Mouse (Mus musculus) spleen, postnatal 4 days (tissue): ENCODE measurements around the gene Gm43518.

Experiments used
- DNase-seq, 2 experiments: peaks; one replicate each; pipeline ENCODE4 v3.0.0; 2022; ENCODE audit warnings: low spot score in 2 of 2

Gene Gm43518

DNA sequence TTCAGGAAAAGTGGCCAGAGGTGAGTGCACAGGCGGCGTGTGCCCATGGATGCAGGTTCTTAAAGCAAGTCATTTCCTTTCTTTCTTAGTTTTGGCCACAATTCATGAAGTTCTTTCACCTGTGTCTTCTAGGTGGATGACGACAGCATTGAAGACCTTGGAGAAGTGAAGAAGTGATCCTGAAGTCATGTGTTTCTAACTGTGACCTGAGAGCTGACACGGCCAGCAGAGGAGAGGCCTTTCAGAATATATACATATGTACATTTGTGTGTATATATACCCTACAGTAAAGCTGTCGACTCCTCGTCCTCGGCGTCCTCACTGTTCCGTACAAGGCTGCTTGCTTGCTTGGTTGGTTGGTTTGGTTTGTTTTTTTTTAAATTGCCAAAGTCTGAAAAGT is at the start of gene Gm43518:
Gene Gm43518, plus strand, starts transcription at position 301 of the 400 bp plus-strand sequence.
- DNase-seq = no peak

DNA sequence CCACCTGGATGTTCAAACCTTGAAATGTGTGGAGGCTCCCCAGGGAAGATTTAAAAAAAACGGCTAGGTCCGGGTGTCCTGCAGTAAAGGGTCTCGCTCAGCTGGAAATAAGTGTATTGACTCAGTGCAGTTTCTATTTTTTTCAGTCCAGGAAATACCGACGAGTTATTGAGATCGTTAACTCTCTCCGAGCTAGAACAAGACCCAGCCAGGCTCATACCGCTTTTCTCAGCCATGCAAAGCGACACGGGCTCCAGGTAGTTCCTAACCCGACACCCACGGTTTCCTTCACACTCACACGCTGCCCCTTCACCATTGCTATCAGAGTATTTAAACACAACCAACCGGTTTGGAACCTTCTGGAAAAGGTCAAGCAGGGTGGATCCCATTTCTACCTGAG is 49.2 kb upstream of the Gm43518 start:
- no peak for DNase-seq

DNA sequence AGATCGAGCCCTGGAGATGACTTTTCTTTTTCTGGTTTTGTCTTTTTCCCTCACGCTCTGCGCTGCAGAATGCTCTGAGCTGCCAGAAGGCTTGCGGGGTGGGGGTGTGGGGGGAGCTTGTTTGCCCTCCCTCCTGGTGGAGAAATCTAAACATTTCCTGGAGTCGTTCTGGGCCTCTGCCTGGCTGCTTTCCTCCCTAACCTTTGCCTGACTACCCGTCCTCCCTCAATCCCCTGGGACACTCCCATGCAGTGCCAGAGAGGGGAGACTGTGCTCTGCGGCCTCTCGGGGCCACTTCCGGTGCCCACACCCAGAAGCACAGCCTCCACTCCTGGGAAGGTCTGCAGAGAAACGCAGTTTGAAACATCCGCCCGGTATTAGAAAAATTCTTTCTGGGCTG is 47.3 kb upstream of the Gm43518 start, which contains the start of gene Hcar1:
Gene Hcar1, minus strand, starts transcription at position 93 of the 400 bp plus-strand sequence.
- peak in 1 of 2 experiments; percentile 54 for DNase-seq

DNA sequence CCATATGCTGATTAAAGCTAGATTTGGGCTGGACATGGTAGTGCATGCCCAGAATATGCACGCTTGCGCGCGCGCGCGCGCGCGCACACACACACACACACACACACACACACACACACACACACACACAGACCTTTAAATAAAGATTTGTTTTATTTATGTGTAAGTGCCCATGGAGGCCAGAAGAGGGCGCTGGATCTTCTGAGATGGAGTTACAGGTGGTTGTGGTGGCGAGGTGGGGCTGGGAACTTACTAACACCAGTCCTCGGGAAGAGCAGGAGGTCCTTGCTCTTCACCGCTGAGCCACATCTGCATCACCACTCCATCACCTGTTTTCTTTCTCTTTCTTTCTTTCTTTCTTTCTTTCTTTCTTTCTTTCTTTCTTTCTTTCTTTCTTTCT is 46.4 kb upstream of the Gm43518 start:
- DNase-seq = peak in 1 of 2 experiments; percentile 52

DNA sequence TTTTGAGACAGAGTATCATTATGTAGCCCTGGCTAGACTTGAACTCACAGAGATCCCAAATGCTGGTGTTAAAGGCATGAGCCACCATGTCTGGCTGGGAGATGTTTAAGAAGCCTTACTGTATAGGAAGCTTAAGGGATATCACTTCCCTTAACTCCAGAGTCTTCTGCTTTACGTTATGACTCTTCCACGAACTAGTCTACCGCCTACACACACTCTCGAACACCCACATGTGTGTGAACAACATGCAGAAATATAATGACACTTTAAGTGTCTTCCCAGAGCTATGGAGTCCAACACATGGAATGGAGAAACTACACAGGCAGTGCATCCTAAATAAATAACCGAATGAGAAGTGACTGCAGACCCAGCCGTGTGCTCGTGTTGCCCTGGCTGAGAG is 43.3 kb upstream of the Gm43518 start:
- DNase-seq = no peak

DNA sequence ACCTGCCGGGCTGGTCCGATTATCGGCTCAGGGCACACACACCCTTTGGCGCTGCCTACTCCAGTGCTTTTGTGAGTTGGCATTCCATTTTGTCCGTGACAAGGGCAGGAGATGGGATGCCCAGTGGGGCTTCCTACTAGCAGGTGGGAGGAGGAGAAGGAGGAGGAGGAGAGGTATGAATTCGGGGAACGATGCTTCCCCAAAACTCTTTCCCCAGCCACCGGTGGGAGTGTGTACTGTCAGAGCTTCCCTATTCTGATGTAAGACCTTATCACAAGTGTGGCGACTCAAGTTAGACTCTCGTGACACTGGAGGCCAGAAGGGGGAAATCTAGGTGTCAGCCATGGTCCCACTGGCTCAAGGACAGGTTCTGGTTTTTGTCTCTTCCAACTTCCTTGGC is 42.9 kb upstream of the Gm43518 start:
- DNase-seq = no peak

DNA sequence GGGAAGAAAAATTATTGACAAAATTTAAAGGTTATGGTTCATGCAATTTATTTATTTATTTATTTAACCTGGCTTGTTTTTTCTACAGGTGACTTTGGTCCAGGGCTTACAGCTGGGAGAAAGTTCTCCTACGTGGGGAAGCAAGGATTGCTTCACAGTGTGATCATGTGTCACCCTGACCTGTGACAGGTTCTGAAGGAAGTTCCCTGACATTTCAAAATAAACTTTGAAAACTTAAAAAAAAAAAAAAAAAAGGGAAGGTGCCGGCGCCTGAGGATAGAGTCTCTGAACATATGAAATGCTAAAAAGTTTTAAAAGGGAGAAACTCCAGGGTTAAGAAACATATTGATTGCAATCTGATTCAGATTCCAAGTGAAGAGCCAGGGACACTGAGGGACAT is 40.9 kb upstream of the Gm43518 start:
- DNase-seq = no peak

DNA sequence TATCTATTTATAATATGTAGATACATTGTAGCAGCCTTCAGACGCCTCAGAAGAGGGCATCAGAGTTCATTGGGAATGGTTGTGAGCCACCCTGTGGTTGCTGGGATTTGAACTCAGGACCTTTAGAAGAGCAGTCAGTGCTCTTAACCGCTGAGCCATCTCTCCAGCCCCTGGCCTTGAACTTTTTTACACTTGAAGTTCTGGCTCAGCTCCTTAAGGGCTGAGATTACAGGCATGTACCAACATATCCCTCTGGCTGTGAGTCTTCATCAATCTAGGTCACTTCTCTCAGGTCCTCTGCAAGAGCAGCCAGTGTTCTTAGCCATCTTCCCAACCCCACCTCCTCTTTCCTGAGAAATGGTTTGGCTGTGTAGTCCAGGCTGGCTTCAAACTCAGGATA is 36.9 kb upstream of the Gm43518 start:
- DNase-seq = no peak

DNA sequence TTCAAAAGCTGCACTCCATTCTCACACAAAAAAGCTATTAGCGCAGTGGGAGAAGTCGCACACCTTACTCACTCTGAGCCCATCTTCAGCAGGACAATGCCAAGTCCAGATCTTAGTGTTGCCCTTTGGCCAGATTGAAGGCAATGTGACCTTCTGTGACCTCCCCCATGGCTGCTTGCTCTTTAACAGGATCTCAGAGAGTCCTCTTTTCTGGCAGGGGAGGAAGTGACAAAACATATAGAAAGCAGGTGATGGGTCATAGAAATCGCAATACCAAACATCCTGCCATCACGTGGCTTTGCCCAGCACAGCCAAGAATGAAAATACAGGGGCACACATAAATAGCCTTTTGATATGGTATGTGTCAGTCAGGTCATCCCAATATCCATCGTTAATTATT is 36.2 kb upstream of the Gm43518 start:
- no peak for DNase-seq

DNA sequence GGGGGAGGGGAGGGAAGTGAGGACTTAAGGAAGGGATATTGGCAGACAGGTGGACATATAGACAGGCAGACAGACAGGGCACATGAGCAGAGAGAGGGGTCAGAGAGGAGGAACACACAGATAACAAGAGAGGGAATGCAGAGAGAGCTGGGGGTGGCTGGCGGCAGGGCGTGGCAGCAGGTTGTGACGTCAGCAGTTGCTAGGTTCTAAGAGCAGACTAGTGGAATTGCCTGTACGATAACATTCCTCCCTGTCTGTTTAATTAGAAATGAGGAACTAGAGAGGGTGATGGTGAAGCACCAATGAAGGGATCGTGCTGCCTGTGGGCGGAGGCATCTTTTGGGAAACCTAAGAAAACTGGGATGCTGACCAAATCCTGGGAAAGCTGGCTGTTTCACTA is 35.5 kb upstream of the Gm43518 start:
- DNase-seq = peak; percentile 56 to 79

DNA sequence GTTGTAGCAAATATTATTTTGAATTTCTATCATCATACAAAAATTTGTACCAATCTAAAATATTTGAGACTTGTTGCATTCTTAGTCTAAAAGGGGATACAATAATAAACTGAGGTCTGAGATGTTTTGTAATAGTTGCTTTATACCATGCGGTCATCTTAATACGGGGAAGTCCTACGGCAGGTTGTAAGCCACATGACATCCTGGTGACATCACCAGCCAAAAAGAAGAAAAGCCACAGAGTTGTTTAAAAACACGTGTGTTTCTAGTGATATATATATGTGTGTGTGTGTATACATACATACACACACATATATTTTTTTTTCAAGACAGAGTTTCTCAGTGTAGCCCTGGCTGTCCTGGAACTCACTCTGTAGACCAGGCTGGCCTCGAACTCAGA is 33.7 kb upstream of the Gm43518 start:
- no peak for DNase-seq

DNA sequence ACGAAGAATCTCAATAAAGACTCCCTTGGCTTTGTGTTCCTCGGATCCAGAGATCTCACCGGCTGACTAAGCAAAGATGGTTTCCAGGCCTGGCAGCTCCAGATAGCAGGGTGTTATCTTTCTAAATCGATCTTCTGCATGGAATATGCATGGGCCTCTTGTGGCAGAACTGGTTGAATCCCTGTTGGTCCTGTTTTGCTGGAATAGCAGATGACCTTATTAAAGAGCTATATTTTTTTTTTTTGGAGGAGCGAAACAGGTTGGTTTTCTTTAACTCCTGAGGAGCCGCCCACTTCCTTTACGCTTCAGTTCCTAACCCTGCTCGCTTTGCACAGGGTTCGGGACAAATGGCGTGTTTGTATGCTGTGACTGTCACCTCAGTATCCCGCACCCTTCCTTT is 30.8 kb upstream of the Gm43518 start:
- no peak for DNase-seq

DNA sequence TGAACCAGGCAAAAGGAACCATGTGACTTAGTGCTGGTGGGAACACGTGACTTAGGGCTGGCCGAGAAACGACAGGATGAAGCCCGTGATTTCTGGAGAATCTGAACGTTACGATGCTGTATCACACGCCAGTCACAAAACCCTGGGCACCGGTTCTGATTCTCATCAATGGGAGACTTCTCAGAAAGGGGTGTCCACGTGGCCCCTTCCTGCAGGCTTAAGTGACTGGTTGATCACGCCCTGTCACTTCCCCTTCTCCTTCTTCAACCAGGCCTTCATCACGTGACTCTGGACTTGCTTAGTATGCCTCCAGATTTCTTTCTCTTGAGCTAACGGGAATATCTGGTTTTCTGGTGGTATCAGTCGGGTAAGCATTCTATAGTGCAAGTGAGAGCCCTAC is 29.9 kb upstream of the Gm43518 start:
- DNase-seq = no peak

DNA sequence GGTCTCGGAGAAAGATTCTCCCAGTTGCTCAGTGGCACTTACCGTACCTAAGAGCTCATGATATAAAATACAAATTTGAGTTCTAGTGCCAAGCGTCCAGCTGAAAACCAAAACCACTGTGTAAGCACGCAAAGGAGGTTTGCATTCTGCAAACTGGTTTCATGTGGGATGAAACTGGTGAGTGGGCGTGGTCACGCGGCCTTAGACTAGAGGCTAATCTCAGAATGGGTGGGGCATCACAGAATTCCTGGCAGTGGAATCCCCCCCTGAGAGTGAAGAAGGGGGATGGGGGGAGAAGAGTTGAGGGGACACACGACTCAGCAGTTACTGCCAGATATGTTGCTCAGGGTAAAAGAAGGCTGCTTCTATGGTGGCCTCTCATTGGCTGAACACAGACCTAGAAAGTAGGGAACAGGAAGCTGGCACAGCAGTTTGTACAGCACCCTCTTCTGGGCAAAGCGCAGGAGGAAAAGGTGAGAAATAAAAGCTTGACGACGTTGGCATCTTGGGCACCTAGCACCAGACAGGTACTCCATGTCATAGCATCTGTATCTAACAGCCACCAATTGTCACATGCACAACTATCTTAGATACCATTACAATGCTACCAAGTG is 23.1 kb upstream of the Gm43518 start:
- no peak for DNase-seq

DNA sequence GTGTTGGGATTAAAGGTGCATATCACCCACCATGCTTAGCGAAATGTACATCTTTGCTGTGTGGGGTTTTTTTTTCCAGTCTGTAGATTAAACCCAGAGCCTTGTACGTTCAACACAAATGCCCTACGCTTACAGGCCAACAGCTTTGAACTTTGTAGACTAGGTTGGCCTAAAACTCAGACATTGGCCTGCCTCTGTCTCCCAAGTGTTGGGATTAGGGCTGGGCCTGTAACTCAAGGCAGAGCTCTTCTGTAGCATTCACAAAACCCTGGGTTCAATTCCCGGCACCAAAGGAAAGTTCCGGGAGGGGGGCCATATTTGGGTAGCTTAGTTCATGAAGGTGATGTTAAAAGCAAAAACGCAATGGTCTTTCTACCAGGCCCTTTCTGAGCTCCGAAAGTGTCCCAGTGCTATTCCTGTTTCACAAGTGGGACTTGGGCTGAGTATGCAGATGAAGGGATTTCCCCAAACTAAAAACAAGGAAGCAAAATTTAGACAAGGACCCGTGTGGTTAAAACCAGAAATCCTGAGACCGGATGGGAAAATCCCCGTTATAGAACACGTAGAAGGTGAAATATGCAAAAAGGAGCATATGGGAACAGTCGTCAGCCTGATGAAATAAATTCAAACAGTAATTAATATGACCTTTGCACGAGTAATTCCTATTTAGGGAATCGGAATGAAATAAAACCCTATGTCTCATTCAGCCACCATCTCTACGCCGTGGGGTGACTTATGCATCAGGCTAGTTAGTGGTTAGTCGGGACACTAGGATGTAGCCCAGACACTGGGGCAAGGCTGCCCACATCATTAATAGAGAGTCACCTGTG is 20.9 kb upstream of the Gm43518 start:
- DNase-seq = no peak

DNA sequence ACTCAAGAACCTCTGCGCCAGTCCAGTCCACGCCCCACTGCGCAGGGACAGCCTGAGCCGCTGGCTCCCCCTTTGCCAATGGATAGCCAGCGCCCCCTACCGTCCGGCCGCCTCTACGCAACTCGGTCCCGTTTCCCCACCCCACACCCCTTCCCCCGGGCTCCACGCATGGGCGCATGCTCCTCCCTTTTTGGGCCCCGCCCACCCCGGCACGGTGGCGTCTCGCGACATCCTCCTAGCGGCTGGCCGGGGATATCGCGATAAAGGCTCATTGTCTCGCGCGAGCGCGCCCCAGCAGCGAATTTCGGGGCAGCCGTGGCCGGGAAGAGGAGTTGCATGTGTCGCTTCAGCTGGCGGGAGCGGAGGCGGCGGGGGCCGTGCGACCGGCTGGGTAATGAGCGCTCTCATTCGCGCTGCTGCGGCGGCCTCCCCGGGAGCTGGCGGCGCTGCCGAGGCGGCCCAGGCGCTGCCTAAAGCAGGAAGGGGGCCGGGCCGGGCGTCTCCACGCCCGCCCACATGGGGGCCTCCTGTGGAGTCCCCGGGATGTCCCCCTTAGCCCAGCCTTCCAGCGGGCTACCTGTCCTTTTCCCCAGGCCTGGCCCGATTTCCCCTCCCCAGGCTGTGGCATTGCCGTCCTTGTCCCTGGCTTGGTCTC is 20.1 kb upstream of the Gm43518 start, which contains the start of gene Denr:
Gene Denr, plus strand, starts transcription at position 200 of the 655 bp plus-strand sequence.
- DNase-seq = peak; percentile 100

DNA sequence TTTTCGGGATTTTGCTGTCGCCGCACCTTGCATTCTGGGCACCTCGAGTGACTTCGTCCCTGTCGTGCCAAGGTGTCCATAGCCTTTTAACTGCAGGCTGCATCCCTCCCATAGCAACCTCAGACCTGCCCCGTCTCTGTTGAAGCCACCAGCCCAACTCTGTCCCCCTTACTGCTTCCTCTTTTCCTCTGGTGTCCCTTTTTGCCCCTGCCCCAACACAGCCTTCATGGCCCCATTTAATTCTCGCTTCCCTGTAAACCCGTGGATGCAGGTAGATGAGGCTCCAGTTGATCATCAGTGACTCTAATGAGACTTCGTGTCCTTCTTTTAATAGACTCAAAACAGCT is 19.6 kb upstream of the Gm43518 start:
- no peak for DNase-seq

DNA sequence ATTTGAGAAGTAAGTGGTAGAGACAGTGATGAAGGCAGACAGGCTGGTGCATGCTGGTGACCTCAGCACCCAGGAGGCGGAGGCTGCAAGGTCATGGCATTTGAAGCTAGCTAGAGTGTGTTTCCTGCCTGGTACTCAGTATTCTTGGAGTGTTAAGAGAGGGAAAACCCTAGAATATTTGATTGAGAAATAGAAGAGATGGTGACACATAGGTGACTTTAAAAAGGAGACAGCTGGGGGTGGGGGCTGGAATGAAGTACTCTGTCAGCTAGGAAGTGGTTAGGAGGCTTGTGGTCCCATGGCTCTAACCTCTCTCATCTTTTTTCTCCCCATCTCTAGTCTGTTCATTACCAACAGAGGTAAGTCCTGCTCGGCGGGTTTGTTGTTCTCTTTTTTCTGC is 12.4 kb upstream of the Gm43518 start:
- DNase-seq = no peak

DNA sequence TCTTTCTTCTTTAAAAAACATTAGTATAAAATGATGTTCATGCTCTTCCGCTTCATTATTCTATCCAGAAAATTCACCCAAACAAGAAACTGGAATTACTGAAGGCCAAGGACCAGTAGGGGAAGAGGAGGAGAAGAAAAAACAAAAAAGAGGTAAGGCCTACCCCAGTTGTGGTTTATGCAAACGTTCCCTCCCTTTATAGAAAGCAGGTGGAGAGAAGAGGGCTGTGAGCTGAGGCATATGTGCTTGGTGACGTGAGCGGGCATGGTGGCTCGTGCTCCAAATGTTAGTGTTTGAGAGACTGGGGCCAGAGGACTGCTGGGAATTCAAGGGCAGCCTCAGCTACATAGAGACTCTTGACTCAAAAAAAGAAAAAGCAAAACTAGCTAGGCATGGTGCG is 5.1 kb upstream of the Gm43518 start:
- no peak for DNase-seq

DNA sequence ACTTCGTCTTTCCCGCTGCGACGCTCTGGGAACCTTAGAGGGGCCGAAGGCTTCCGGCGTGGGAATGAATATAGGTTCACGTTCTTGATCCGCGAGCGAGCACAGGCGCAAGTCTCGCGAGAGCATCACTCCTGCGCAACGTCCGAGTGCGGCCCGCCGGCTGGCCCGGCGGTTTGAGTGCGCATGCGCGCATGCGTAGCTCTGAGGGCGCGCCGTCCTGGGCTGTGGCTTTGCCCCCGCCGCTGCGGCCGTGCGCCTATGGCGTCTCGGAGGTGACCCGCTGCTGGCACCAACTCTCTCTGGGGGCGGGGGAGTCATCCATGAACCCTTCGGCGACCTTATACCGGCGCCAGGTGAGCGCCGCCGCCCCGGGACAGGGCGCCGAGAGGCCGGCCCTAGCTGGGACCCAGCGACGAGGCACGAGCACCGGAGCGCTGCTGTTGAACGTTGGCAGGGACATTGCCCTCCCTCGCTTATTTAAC is 3.3 kb downstream of the Gm43518 start, which contains the start of gene Ccdc62:
Gene Ccdc62, plus strand, starts transcription at position 172 of the 482 bp plus-strand sequence.
- peak; percentile 94 to 98 for DNase-seq

DNA sequence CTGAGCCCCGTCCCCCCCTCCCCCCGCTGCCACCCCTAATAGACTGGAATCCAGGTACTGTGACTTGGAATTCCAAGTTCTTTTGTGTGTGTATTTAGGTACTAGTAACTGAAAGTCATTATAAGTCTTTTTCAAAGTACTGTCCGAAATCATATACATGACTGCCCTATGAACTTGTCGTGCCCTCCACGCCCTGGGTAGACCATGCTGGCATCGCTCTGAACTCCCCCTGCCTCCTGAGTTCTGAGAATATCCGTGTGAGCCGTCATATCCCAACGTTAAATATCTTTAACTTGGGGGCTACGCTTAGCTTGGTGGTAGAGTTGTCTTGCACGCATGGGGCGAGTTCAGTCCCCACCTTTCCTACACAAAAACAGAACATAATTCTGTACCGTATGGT is 3.9 kb downstream of the Gm43518 start:
- no peak for DNase-seq

DNA sequence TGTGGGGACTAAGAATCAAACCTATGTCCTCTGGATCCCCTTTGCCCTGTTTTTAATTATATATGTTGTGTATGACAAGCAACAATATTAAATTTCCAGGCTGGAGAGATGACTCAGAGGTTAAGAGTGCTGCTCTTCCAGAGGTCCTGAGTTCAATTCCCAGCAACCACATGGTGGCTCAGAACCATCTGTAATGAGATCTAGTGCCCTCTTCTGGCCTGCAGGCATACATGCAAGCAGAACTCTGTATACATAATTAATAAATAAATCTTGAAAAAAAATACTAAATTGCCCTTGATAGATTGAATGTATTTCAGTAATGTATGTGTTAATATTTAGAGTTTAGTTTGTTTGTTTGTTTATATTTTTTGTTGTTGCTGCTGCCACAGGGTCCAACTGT is 5.7 kb downstream of the Gm43518 start:
- no peak for DNase-seq

DNA sequence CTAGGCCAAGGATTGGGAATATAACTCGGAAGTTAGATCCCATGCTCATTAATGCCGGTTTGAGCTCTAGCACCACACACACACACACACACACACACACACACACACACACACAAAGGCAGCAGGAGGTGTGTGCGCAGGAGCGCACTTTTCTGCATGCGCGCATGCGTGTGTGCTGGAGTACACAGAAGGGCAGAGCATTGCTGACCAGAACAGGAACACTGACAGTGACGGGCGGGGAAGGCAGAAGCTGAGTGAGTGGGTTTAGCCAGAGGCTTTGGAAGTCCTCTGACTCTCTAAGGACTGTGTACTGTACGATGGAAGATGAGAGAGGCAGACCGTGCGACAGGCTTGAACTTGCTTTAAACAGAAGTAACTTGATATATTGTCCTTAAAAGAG is 6.3 kb downstream of the Gm43518 start:
- DNase-seq = no peak
